Mouse (Mus musculus): ENCODE results near the gene Ccdc120. TPM values are rescaled to one million over a fixed set of nuclear protein-coding genes. Genes with fewer than 3 reads are reported as not detected.

Gene Ccdc120
- polyA plus RNA-seq, 1 experiment from 2014 or later: 22.1 TPM

DNA sequence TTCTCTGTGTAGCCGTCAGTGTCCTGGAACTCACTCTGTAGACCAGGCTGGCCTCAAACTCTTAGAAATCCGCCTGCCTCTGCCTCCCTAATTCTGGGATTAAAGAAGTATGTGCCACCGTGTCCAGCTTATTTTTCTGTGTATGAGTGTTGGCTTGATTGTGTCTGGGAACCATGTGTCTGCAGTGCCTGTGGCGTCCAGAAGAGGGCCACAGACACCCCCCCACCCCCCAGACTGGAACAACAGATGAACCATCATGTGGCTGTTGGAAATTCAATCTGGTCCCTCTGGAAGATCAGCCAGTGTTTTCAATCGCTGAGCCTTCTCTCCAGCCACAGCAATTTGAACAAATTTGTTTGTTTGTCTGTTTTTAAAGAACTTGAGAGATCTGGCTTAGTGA, 7.2 kb downstream of the Ccdc120 start:
- Histone ChIP-seq H3K4me3 (no peak overlapping the region), H3K9ac (no peak overlapping the region), H3K36me3 (peaks cover 2% of the 10 kb centered on the region; the same call in 1 of the 2 replicates), H3K27me3 (no peaks in the 10 kb centered on the region), H3K9me3 (no peaks in the 10 kb centered on the region), H3K27ac (no peak overlapping the region), H3K4me1 (no peaks in the 10 kb centered on the region), H3K4me2 (replicated peaks) (no peak overlapping the region)
- ATAC-seq (ENCODE audit: low FRiP score, low read depth): no peak
- WGBS: 56% methylated on average over 5 of the region's 5 CpGs

DNA sequence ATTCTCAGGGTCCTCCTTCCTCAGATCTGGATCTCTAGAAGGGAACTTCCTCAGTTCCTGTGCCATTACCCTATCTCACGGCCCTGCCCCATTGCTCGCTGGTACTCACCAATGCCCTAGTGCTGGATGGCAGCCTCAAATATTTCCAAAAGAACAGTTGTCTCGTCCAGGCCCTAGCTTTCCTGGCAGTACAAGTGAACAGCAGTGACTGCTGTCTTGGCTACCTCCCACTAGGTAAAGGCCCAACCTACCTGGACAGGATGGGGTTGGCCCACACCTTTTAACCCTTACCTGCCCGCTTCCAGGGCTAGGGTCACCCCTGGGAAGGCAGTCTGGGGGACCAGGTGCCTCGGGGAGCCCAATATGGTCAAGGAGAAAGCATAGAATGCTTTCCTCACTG, 9.6 kb downstream of the Ccdc120 start:
- Histone ChIP-seq H3K4me2 (replicated peaks) (no peak overlapping the region), H3K9me3 (no peaks in the 10 kb centered on the region), H3K9ac (no peak overlapping the region), H3K27ac (no peak overlapping the region), H3K4me3 (no peak overlapping the region), H3K27me3 (no peaks in the 10 kb centered on the region), H3K4me1 (no peaks in the 10 kb centered on the region), H3K36me3 (peaks cover 2% of the 10 kb centered on the region; the same call in 1 of the 2 replicates)
- ATAC-seq (ENCODE audit: low FRiP score, low read depth): no peak
- WGBS: 75% methylated on average over 5 of the region's 5 CpGs

GRCm38 (mm10) chrX:7740082-7740819, 10.5 kb downstream of the Ccdc120 start:
- no peak overlapping the region for H3K9ac ChIP-seq
- H3K4me3 ChIP-seq: no peak overlapping the region
- H3K9me3 ChIP-seq: no peaks in the 10 kb centered on the region
- H3K27ac ChIP-seq: no peak overlapping the region
- peaks cover 5% of the 10 kb centered on the region; the same call in 1 of the 2 replicates for H3K36me3 ChIP-seq
- no peaks in the 10 kb centered on the region for H3K27me3 ChIP-seq
- H3K4me1 ChIP-seq: no peaks in the 10 kb centered on the region
- 49% methylated on average over 10 of the region's 10 CpGs for WGBS
- H3K4me2 ChIP-seq (replicated peaks): no peak overlapping the region
- no peak; the same call in 1 of the 2 replicates for ATAC-seq (ENCODE audit: low FRiP score, low read depth)

GRCm38 (mm10) chrX:7739336-7740081, 11.2 kb downstream of the Ccdc120 start:
- H3K4me1 ChIP-seq: no peaks in the 10 kb centered on the region
- no peaks in the 10 kb centered on the region for H3K27me3 ChIP-seq
- no peaks in the 10 kb centered on the region for H3K9me3 ChIP-seq
- no peak overlapping the region for H3K27ac ChIP-seq
- peaks cover 11% of the 10 kb centered on the region; the same call in 1 of the 2 replicates for H3K36me3 ChIP-seq
- H3K4me3 ChIP-seq: no peak overlapping the region
- WGBS: 70% methylated on average over 13 of the region's 14 CpGs
- no peak overlapping the region for H3K9ac ChIP-seq
- no peak overlapping the region for H3K4me2 ChIP-seq (replicated peaks)
- no peak for ATAC-seq (ENCODE audit: low FRiP score, low read depth)

GRCm38 (mm10) chrX:7733571-7734156, 17.0 kb downstream of the Ccdc120 start:
- Histone ChIP-seq H3K4me3 (no peak overlapping the region), H3K9me3 (no peaks in the 10 kb centered on the region), H3K4me2 (replicated peaks) (no peak overlapping the region), H3K9ac (0 out of 2 replicates have a peak overlapping the region, but pooled peaks have one; percentile 8), H3K27ac (no peak overlapping the region), H3K4me1 (0 out of 2 replicates have a peak, but pooled peaks cover 8% of the 10 kb centered on the region), H3K27me3 (no peaks in the 10 kb centered on the region), H3K36me3 (peaks cover 8% of the 10 kb centered on the region; the same call in 1 of the 2 replicates)
- no peak; the same call in 1 of the 2 replicates for ATAC-seq (ENCODE audit: low FRiP score, low read depth)
- 38% methylated on average over 25 of the region's 26 CpGs for WGBS

- H3K4me1 ChIP-seq: 0 out of 2 replicates have a peak, but pooled peaks cover 8% of the 10 kb centered on the region
- H3K27me3 ChIP-seq: no peaks in the 10 kb centered on the region
- no peak for ATAC-seq (ENCODE audit: low FRiP score, low read depth)
- 22% methylated on average over 4 of the region's 4 CpGs for WGBS
- peaks cover 26% of the 10 kb centered on the region for H3K36me3 ChIP-seq
- no peaks in the 10 kb centered on the region for H3K9me3 ChIP-seq
- no peak overlapping the region for H3K27ac ChIP-seq
- peak overlapping the region; percentile 61 for H3K4me2 ChIP-seq (replicated peaks)
- H3K9ac ChIP-seq: peak overlapping the region; percentile 57
- peak overlapping the region; percentile 51 for H3K4me3 ChIP-seq
These were observed 21.8 kb downstream of the Ccdc120 start for GRCm38 (mm10) chrX:7728922-7729265.

DNA sequence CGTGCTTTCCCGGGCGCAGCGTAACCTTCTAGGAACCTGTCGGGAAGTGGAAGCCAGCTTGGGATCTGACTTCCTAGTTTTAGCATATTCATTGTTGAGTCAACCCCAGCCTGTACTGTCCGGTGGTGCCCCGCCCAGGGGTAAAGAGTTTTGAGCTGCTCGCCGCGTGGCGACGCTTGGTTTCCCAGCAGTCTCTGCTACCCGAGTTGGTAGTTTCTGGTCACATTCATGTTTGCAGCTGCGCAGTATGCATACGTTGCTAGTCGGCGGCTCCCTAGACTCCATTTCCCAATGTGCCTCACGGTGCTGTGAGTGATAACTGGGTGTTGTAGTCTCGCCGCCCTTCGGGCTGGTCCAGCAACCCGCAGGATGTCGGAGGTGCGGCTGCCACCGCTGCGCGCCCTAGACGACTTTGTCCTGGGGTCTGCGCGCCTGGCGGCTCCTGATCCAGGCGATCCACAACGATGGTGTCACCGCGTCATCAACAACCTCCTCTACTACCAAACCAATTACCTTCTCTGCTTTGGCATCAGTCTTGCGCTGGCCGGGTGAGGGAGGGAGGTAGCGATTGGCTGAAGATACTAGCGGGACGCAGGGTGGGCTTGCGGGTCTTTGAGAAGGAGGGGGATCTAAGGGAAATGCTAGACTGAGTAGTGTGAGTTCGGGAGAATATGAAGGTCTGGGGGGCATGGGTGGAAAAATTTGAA, 22.3 kb downstream of the Ccdc120 start, which contains the start of gene Praf2:
Gene Praf2 (plus strand): TSS at position 225 of the 707 bp plus-strand sequence.
- Histone ChIP-seq H3K36me3 (peaks cover 26% of the 10 kb centered on the region), H3K9me3 (no peaks in the 10 kb centered on the region), H3K9ac (peak within 1 kb of the TSS; percentile 57), H3K4me1 (0 out of 2 replicates have a peak, but pooled peaks cover 8% of the 10 kb centered on the region), H3K27me3 (no peaks in the 10 kb centered on the region), H3K4me3 (peak within 1 kb of the TSS; percentile 51), H3K4me2 (replicated peaks) (peak within 1 kb of the TSS; percentile 61), H3K27ac (no peak within 1 kb of the TSS)
- WGBS: 18% methylated on average over 42 of the region's 42 CpGs
- ATAC-seq (ENCODE audit: low FRiP score, low read depth): peak; percentile 94

DNA sequence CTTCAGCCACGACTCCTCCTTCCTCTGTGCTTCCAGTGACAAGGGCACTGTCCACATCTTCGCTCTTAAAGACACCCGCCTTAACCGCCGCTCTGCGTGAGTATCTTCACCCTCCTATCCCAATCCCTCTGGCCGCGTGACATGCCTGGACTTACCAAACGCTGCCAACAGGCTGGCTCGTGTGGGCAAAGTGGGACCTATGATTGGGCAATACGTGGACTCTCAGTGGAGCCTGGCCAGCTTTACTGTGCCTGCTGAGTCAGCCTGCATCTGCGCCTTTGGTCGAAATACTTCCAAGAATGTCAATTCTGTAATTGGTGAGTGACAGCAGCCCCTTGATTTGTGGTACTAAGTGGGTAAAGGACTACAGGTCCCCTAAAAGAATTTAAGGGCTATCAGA, 23.5 kb downstream of the Ccdc120 start:
- no peak for ATAC-seq (ENCODE audit: low FRiP score, low read depth)
- no peak overlapping the region for H3K9ac ChIP-seq
- no peak overlapping the region for H3K27ac ChIP-seq
- no peak overlapping the region for H3K4me3 ChIP-seq
- H3K27me3 ChIP-seq: no peaks in the 10 kb centered on the region
- H3K4me1 ChIP-seq: 0 out of 2 replicates have a peak, but pooled peaks cover 8% of the 10 kb centered on the region
- peaks cover 26% of the 10 kb centered on the region for H3K36me3 ChIP-seq
- no peaks in the 10 kb centered on the region for H3K9me3 ChIP-seq
- no peak overlapping the region for H3K4me2 ChIP-seq (replicated peaks)
- WGBS: 91% methylated on average over 13 of the region's 13 CpGs

DNA sequence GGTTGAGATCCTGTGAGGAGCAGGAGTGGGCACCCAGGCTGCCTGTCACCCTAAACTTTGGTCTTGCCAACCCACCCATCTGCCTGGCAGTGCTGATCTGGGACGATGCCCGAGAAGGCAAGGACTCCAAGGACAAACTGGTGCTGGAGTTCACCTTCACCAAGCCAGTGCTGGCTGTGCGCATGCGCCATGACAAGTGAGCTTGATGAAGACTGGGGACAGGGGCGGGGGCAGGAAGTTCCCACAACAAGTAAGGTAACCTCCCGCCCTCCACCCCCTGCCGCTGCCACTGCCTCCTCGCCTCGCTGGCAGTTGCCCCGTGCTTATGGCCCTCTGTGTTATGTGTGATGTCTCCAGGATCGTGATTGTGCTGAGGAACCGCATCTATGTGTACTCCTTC, 24.9 kb downstream of the Ccdc120 start:
- H3K27me3 ChIP-seq: no peaks in the 10 kb centered on the region
- H3K4me2 ChIP-seq (replicated peaks): no peak overlapping the region
- no peak for ATAC-seq (ENCODE audit: low FRiP score, low read depth)
- 84% methylated on average over 12 of the region's 12 CpGs for WGBS
- no peak overlapping the region for H3K4me3 ChIP-seq
- 0 out of 2 replicates have a peak, but pooled peaks cover 8% of the 10 kb centered on the region for H3K4me1 ChIP-seq
- no peaks in the 10 kb centered on the region for H3K9me3 ChIP-seq
- H3K27ac ChIP-seq: no peak overlapping the region
- H3K36me3 ChIP-seq: peaks cover 26% of the 10 kb centered on the region
- no peak overlapping the region for H3K9ac ChIP-seq

DNA sequence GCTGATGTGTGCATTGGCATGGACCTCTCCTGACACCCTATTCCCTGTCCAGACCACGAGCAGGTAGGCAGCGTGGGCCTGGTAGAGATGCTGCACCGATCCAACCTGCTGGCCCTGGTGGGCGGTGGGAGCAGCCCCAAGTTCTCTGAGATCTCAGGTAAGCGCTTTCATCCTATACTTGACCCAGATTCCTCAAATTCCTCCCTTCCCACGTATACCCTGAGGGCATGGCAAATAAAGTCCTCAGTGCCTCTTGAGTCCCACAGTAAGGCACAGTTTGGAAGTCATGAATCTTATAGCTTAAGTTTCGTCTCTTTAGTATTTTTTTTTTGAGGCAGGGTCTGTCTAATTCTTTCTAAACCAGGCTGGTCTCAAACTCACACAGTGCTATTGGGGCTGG, 26.6 kb downstream of the Ccdc120 start:
- Histone ChIP-seq H3K27ac (no peak overlapping the region), H3K9ac (no peak overlapping the region), H3K4me2 (replicated peaks) (no peak overlapping the region), H3K9me3 (no peaks in the 10 kb centered on the region), H3K4me1 (0 out of 2 replicates have a peak, but pooled peaks cover 1% of the 10 kb centered on the region), H3K4me3 (no peak overlapping the region), H3K27me3 (no peaks in the 10 kb centered on the region), H3K36me3 (peaks cover 26% of the 10 kb centered on the region)
- whole genome bisulfite sequencing: 76% methylated on average over 7 of the region's 7 CpGs
- ATAC-seq (ENCODE audit: low FRiP score, low read depth): no peak

DNA sequence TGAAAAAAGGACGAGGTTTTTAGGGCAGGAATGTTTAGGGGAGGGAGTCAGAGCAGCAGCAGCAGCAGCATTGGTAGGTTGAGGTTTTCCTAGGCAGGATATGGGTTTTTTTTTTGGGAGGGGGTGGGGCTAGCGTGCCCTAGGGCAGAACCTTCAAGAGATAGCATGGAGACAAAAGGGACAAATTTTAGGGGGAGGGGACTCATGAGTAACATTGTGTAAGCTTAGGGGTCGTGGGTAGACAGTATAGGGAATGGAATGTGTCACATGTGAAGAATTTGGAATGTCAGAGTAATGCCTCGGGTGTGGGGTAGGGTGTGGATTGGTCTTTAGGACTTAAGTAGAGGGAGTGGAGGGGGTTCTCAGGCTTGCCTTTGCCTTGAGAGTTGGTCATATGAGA, 28.0 kb downstream of the Ccdc120 start:
- ATAC-seq (ENCODE audit: low FRiP score, low read depth): no peak
- peak overlapping the region; percentile 68 for H3K9ac ChIP-seq
- WGBS: 24% methylated on average over 4 of the region's 4 CpGs
- H3K36me3 ChIP-seq: peaks cover 26% of the 10 kb centered on the region
- H3K4me3 ChIP-seq: peak overlapping the region; percentile 58
- no peak overlapping the region for H3K27ac ChIP-seq
- H3K4me1 ChIP-seq: no peaks in the 10 kb centered on the region
- H3K27me3 ChIP-seq: no peaks in the 10 kb centered on the region
- H3K9me3 ChIP-seq: no peaks in the 10 kb centered on the region
- H3K4me2 ChIP-seq (replicated peaks): peak overlapping the region; percentile 71
